Mouse (Mus musculus): ENCODE measurements around the gene Rassf8. TPM values are rescaled to one million over a fixed set of nuclear protein-coding genes. Genes with fewer than 3 reads are reported as not detected.
A peak's percentile ranks its signal among the peaks of the same experiment; 100 is the strongest.

Rassf8 gene
- polyA plus RNA-seq, 1 experiment from 2014 or later: 2.9 TPM

GRCm38 (mm10) chr6:145726986-145727385 lies 19.6 kb upstream of the Rassf8 start:
- Histone ChIP-seq H3K4me3 (no peak overlapping the region), H3K4me2 (no peak overlapping the region), H3K9ac (no peak overlapping the region), H3K36me3 (ENCODE audit: poor library complexity, severe bottlenecking) (no peaks in the 10 kb centered on the region), H3K27ac (no peak overlapping the region), H3K4me1 (no peaks in the 10 kb centered on the region), H3K9me3 (replicated peaks) (no peaks in the 10 kb centered on the region), H3K27me3 (no peaks in the 10 kb centered on the region)
- ATAC-seq: no peak
- 48% methylated on average over 5 of the region's 5 CpGs for WGBS

- Histone ChIP-seq H3K36me3 (ENCODE audit: poor library complexity, severe bottlenecking) (no peaks in the 10 kb centered on the region), H3K4me1 (peaks cover 7% of the 10 kb centered on the region), H3K27ac (no peak overlapping the region), H3K4me2 (no peak overlapping the region), H3K4me3 (no peak overlapping the region), H3K27me3 (no peaks in the 10 kb centered on the region), H3K9me3 (replicated peaks) (no peaks in the 10 kb centered on the region), H3K9ac (no peak overlapping the region)
- no peak for ATAC-seq
- WGBS: 70% methylated on average over 5 of the region's 5 CpGs
Measured at GRCm38 (mm10) chr6:145732868-145733267, 13.7 kb upstream of the Rassf8 start.

GRCm38 (mm10) chr6:145733276-145733675 lies 13.3 kb upstream of the Rassf8 start:
- H3K4me2 ChIP-seq: no peak overlapping the region
- no peaks in the 10 kb centered on the region for H3K9me3 ChIP-seq (replicated peaks)
- no peaks in the 10 kb centered on the region for H3K36me3 ChIP-seq (ENCODE audit: poor library complexity, severe bottlenecking)
- no peak overlapping the region for H3K27ac ChIP-seq
- no peak overlapping the region for H3K4me3 ChIP-seq
- WGBS: 62% methylated on average over 4 of the region's 4 CpGs
- H3K9ac ChIP-seq: no peak overlapping the region
- no peaks in the 10 kb centered on the region for H3K27me3 ChIP-seq
- no peak for ATAC-seq
- peaks cover 7% of the 10 kb centered on the region for H3K4me1 ChIP-seq

GRCm38 (mm10) chr6:145733911-145734310 lies 12.6 kb upstream of the Rassf8 start:
- H3K4me2 ChIP-seq: no peak overlapping the region
- peaks cover 7% of the 10 kb centered on the region for H3K4me1 ChIP-seq
- no peak for ATAC-seq
- H3K27me3 ChIP-seq: no peaks in the 10 kb centered on the region
- 18% methylated on average over 5 of the region's 5 CpGs for WGBS
- H3K9ac ChIP-seq: no peak overlapping the region
- H3K36me3 ChIP-seq (ENCODE audit: poor library complexity, severe bottlenecking): no peaks in the 10 kb centered on the region
- H3K27ac ChIP-seq: no peak overlapping the region
- no peak overlapping the region for H3K4me3 ChIP-seq
- H3K9me3 ChIP-seq (replicated peaks): no peaks in the 10 kb centered on the region

GRCm38 (mm10) chr6:145736099-145736498 lies 10.4 kb upstream of the Rassf8 start:
- 78% methylated on average over 2 of the region's 2 CpGs for WGBS
- Histone ChIP-seq H3K9ac (no peak overlapping the region), H3K4me3 (no peak overlapping the region), H3K36me3 (ENCODE audit: poor library complexity, severe bottlenecking) (no peaks in the 10 kb centered on the region), H3K27ac (no peak overlapping the region), H3K27me3 (no peaks in the 10 kb centered on the region), H3K4me2 (no peak overlapping the region), H3K9me3 (replicated peaks) (0 out of 2 replicates have a peak, but pooled peaks cover 2% of the 10 kb centered on the region), H3K4me1 (peaks cover 7% of the 10 kb centered on the region)
- no peak for ATAC-seq

GRCm38 (mm10) chr6:145739231-145739630 lies 7.3 kb upstream of the Rassf8 start:
- no peak overlapping the region for H3K27ac ChIP-seq
- H3K4me3 ChIP-seq: no peak overlapping the region
- H3K27me3 ChIP-seq: no peaks in the 10 kb centered on the region
- ATAC-seq: no peak
- 88% methylated on average over 6 of the region's 6 CpGs for WGBS
- H3K9ac ChIP-seq: no peak overlapping the region
- H3K4me1 ChIP-seq: no peaks in the 10 kb centered on the region
- H3K4me2 ChIP-seq: no peak overlapping the region
- no peaks in the 10 kb centered on the region for H3K36me3 ChIP-seq (ENCODE audit: poor library complexity, severe bottlenecking)
- H3K9me3 ChIP-seq (replicated peaks): 0 out of 2 replicates have a peak, but pooled peaks cover 4% of the 10 kb centered on the region

GRCm38 (mm10) chr6:145740011-145740410 lies 6.5 kb upstream of the Rassf8 start:
- Histone ChIP-seq H3K9ac (no peak overlapping the region), H3K36me3 (ENCODE audit: poor library complexity, severe bottlenecking) (no peaks in the 10 kb centered on the region), H3K9me3 (replicated peaks) (0 out of 2 replicates have a peak, but pooled peaks cover 4% of the 10 kb centered on the region), H3K4me3 (no peak overlapping the region), H3K27ac (no peak overlapping the region), H3K4me2 (no peak overlapping the region), H3K27me3 (peaks cover under 1% of the 10 kb centered on the region; the same call in 1 of the 2 replicates), H3K4me1 (no peaks in the 10 kb centered on the region)
- WGBS: 81% methylated on average over 3 of the region's 3 CpGs
- ATAC-seq: no peak

- H3K9ac ChIP-seq: no peak overlapping the region
- H3K4me3 ChIP-seq: no peak overlapping the region
- H3K4me1 ChIP-seq: peaks cover 15% of the 10 kb centered on the region
- H3K27me3 ChIP-seq: peaks cover 9% of the 10 kb centered on the region
- ATAC-seq: no peak
- no peak overlapping the region for H3K27ac ChIP-seq
- no peaks in the 10 kb centered on the region for H3K36me3 ChIP-seq (ENCODE audit: poor library complexity, severe bottlenecking)
- WGBS: 53% methylated on average over 3 of the region's 3 CpGs
- H3K4me2 ChIP-seq: no peak overlapping the region
- H3K9me3 ChIP-seq (replicated peaks): 0 out of 2 replicates have a peak, but pooled peaks cover 4% of the 10 kb centered on the region
Measured at GRCm38 (mm10) chr6:145745291-145745690, 1.3 kb upstream of the Rassf8 start.

GRCm38 (mm10) chr6:145746921-145747670 lies 548 bp downstream of the Rassf8 start:
- Histone ChIP-seq H3K9ac (peak overlapping the region; percentile 84), H3K27me3 (peaks cover 9% of the 10 kb centered on the region), H3K4me1 (peaks cover 15% of the 10 kb centered on the region), H3K4me3 (peak overlapping the region; percentile 66), H3K4me2 (peak overlapping the region; percentile 87), H3K27ac (peak overlapping the region; percentile 53), H3K36me3 (ENCODE audit: poor library complexity, severe bottlenecking) (no peaks in the 10 kb centered on the region), H3K9me3 (replicated peaks) (no peaks in the 10 kb centered on the region)
- 0 out of 2 replicates have a peak, but pooled peaks have one; percentile 1 for ATAC-seq
- WGBS: under 1% methylated on average over 55 of the region's 55 CpGs

- H3K27ac ChIP-seq: no peak overlapping the region
Measured at GRCm38 (mm10) chr6:145747671-145748640, 1.4 kb downstream of the Rassf8 start.

GRCm38 (mm10) chr6:145750394-145750793 lies 3.8 kb downstream of the Rassf8 start:
- peaks cover 6% of the 10 kb centered on the region; the same call in 1 of the 2 replicates for H3K27me3 ChIP-seq
- H3K4me2 ChIP-seq: no peak overlapping the region
- H3K9ac ChIP-seq: no peak overlapping the region
- no peaks in the 10 kb centered on the region for H3K36me3 ChIP-seq (ENCODE audit: poor library complexity, severe bottlenecking)
- peaks cover 15% of the 10 kb centered on the region for H3K4me1 ChIP-seq
- no peak overlapping the region for H3K4me3 ChIP-seq
- no peak overlapping the region for H3K27ac ChIP-seq
- 95% methylated on average over 3 of the region's 3 CpGs for WGBS
- no peak for ATAC-seq
- no peaks in the 10 kb centered on the region for H3K9me3 ChIP-seq (replicated peaks)

More at GRCm38 (mm10) chr6:145747671-145748640, 1.4 kb downstream of the Rassf8 start:
- Histone ChIP-seq H3K9ac (peak overlapping the region; percentile 84), H3K4me2 (peak overlapping the region; percentile 87), H3K27me3 (peaks cover 9% of the 10 kb centered on the region), H3K36me3 (ENCODE audit: poor library complexity, severe bottlenecking) (no peaks in the 10 kb centered on the region), H3K4me1 (peaks cover 15% of the 10 kb centered on the region), H3K9me3 (replicated peaks) (no peaks in the 10 kb centered on the region), H3K4me3 (peak overlapping the region; percentile 66)
- no peak for ATAC-seq
- WGBS: 16% methylated on average over 16 of the region's 16 CpGs

GRCm38 (mm10) chr6:145753296-145753695 lies 6.7 kb downstream of the Rassf8 start:
- Histone ChIP-seq H3K27me3 (peaks cover 6% of the 10 kb centered on the region; the same call in 1 of the 2 replicates), H3K36me3 (ENCODE audit: poor library complexity, severe bottlenecking) (no peaks in the 10 kb centered on the region), H3K27ac (no peak overlapping the region), H3K9ac (no peak overlapping the region), H3K4me1 (peaks cover under 1% of the 10 kb centered on the region), H3K4me3 (no peak overlapping the region), H3K9me3 (replicated peaks) (no peaks in the 10 kb centered on the region), H3K4me2 (no peak overlapping the region)
- no peak for ATAC-seq
- 84% methylated on average over 6 of the region's 6 CpGs for WGBS

Data from forebrain, embryonic 13.5 days (tissue).